Mouse (Mus musculus) ES-E14 (cell line): ENCODE measurements at regions not wholly inside any gene's neighbourhood (a gene's known extent, or its start where the extent isn't known, plus 50 kb on each side); places are given as distances from the start of the nearest gene placed in this dataset.

Source experiments
- DNase-seq: peaks from one replicate; pipeline ENCODE4 v3.0.0-alpha.2; 2013; ENCODE audit warnings: low read depth, low spot score
- H3K27ac ChIP-seq: 2 replicates; pipeline ENCODE4 v1.5.1; 2012; ENCODE audit warnings: low read depth, mild to moderate bottlenecking, low read length, moderate library complexity, mixed read lengths; ENCODE audit not compliant: poor library complexity, insufficient read depth, severe bottlenecking
- H3K36me3 ChIP-seq: 2 replicates; pipeline ENCODE4 v1.6.1; 2012; ENCODE audit warnings: mild to moderate bottlenecking, low read length, moderate library complexity, mixed read lengths; ENCODE audit not compliant: control insufficient read depth, poor library complexity, insufficient read depth, severe bottlenecking
- H3K4me1 ChIP-seq, 2 experiments: fragments of 150-350 bp in 1 of 2; sonication (generic) in 1 of 2; 2 replicates each; pipeline ENCODE4 v1.6.1; 2012; ENCODE audit warnings: low read length in 2 of 2, mild to moderate bottlenecking in 1 of 2, mixed read lengths in 1 of 2; ENCODE audit not compliant: control insufficient read depth in 2 of 2, insufficient read depth in 2 of 2, poor library complexity in 1 of 2
- H3K4me3 ChIP-seq, 2 experiments: fragments of 150-350 bp in 1 of 2; sonication (generic) in 1 of 2; 2 replicates each; pipeline ENCODE4 v1.5.1; 2012; ENCODE audit warnings: low read length in 2 of 2, low read depth in 1 of 2, mild to moderate bottlenecking in 1 of 2, mixed read lengths in 1 of 2; ENCODE audit not compliant: insufficient read depth in 1 of 2, poor library complexity in 1 of 2, severe bottlenecking in 1 of 2
- H3K9ac ChIP-seq: 2 replicates; pipeline ENCODE4 v1.6.1; 2012; ENCODE audit warnings: low read depth, mild to moderate bottlenecking, low read length, mixed read lengths; ENCODE audit not compliant: poor library complexity, insufficient read depth, severe bottlenecking
- H3K9me3 ChIP-seq: fragments of 150-350 bp; sonication (generic); 2 replicates; pipeline ENCODE4 v1.6.1; 2012; ENCODE audit warnings: low read depth, mild to moderate bottlenecking, low read length; ENCODE audit not compliant: control insufficient read depth, insufficient read depth
- CHD2 ChIP-seq: IDR thresholded peaks from 2 replicates; pipeline ENCODE4 v1.6.1; 2014; ENCODE audit warnings: mild to moderate bottlenecking, low read depth, low read length, inconsistent platforms
- HCFC1 ChIP-seq: IDR thresholded peaks from 2 replicates; pipeline ENCODE4 v1.6.1; 2012; ENCODE audit warnings: low read length, inconsistent platforms, borderline replicate concordance; ENCODE audit not compliant: insufficient read depth
- MAFK ChIP-seq: IDR thresholded peaks from 2 replicates; pipeline ENCODE4 v1.6.1; 2014; ENCODE audit warnings: mild to moderate bottlenecking, low read depth, low read length, inconsistent platforms; ENCODE audit not compliant: insufficient read depth
- ZC3H11A ChIP-seq: IDR thresholded peaks from 2 replicates; pipeline ENCODE4 v1.6.1; 2012; ENCODE audit warnings: low read depth, mild to moderate bottlenecking, inconsistent platforms, low read length, borderline replicate concordance
- ZNF384 ChIP-seq: IDR thresholded peaks from 2 replicates; pipeline ENCODE4 v1.6.1; 2012; ENCODE audit warnings: low read depth, low read length, inconsistent platforms
- in situ Hi-C, 2 experiments: fragments of 600-800 bp; cut with MboI; formaldehyde crosslinking; loops; one replicate each; pipeline ENCODE4 v1.15.1; 2025; ENCODE audit warnings: low sequenced_read_pairs in 2 of 2, inconsistent platforms in 1 of 2; ENCODE audit not compliant: unreplicated experiment in 2 of 2

DNA sequence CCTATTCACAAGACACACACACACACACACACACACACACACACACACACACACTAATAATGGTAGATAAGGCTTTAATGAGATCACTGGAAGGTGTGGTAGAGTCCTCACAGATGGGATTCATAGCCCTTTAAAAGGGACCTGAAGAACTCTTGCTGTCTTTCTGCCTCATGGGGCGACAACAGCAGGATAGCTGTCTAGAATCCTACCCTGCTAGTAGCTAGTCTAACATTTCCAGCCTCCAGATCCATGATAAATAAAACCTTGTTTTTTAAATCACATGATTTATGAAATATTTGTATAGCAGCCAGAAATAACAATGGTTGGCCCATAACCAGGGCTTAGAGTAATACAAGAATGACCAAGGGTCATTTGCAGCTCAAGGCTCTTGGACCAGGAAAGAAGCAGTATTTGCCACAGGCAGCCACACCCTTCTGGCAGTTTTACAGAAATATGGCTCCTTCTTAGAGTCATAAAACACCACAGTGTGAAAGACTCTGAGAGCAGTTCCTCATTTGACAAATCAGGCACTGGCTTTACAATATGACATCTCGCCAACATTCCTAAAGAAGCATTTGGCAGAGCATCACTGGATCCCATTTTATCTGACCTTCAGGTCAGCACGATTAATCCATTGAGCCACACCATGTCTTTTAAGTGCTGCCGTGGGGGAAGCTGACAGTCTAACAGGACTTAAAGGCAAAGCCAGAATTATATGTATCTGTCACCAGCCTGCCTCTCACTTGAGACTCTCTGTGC lies 340.9 kb upstream of the Apob start:
- Histone ChIP-seq H3K9ac (no peak overlapping the region), H3K4me1 (no peaks in the 10 kb centered on the region), H3K9me3 (no peaks in the 10 kb centered on the region), H3K27ac (no peak overlapping the region), H3K36me3 (no peaks in the 10 kb centered on the region), H3K4me3 (no peak overlapping the region)
- no peak for TF ChIP-seq ZC3H11A
- TF ChIP-seq MAFK, result no peak
- no peak for TF ChIP-seq HCFC1
- in situ Hi-C loops, result no loop called here
- no peak for DNase-seq

DNA sequence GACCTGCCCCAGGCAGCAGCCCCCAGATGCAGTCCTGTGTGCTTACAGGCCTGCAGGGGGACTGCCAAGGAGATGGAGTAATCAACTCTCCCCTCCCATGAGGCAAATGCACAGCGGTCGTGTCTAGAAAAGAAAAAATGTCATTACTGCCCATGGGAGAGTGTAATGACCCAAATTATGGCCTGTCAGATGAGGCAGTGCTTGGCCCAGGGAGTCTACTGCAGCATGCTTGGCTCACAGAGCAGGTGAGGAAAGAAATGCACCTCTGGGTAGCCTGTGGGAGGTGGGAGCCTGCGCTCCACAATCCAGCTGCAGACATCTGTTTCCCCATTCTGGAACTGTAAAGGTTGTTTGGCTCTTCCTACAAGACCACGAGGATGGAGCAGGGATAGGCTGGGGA lies 339.8 kb upstream of the Apob start:
- no peak for TF ChIP-seq CHD2
- no peak for TF ChIP-seq ZNF384
- no peak for TF ChIP-seq ZC3H11A
- DNase-seq, result no peak
- no peaks in the 10 kb centered on the region for H3K9me3 ChIP-seq
- no peak overlapping the region for H3K4me3 ChIP-seq
- no peaks in the 10 kb centered on the region for H3K4me1 ChIP-seq
- no peak overlapping the region for H3K9ac ChIP-seq
- in situ Hi-C loops, result no loop called here
- H3K27ac ChIP-seq, result no peak overlapping the region
- H3K36me3 ChIP-seq, result no peaks in the 10 kb centered on the region

GRCm38 (mm10) chr12:7650851-7651250 lies 326.6 kb upstream of the Apob start:
- TF ChIP-seq ZC3H11A (no peak), MAFK (no peak), HCFC1 (no peak), ZNF384 (no peak), CHD2 (no peak)
- Histone ChIP-seq H3K9me3 (no peaks in the 10 kb centered on the region), H3K9ac (no peak overlapping the region), H3K36me3 (no peaks in the 10 kb centered on the region), H3K27ac (no peak overlapping the region), H3K4me1 (no peaks in the 10 kb centered on the region), H3K4me3 (no peak overlapping the region)
- in situ Hi-C loops, result no loop called here
- no peak for DNase-seq

GRCm38 (mm10) chr12:7662027-7662426 lies 315.4 kb upstream of the Apob start:
- Histone ChIP-seq H3K4me3 (no peak overlapping the region), H3K27ac (no peak overlapping the region), H3K9me3 (no peaks in the 10 kb centered on the region), H3K36me3 (no peaks in the 10 kb centered on the region), H3K9ac (no peak overlapping the region), H3K4me1 (no peaks in the 10 kb centered on the region)
- no peak for TF ChIP-seq CHD2
- no peak for TF ChIP-seq HCFC1
- TF ChIP-seq ZC3H11A, result no peak
- TF ChIP-seq MAFK, result no peak
- no peak for TF ChIP-seq ZNF384
- in situ Hi-C loops, result no loop called here
- no peak for DNase-seq

DNA sequence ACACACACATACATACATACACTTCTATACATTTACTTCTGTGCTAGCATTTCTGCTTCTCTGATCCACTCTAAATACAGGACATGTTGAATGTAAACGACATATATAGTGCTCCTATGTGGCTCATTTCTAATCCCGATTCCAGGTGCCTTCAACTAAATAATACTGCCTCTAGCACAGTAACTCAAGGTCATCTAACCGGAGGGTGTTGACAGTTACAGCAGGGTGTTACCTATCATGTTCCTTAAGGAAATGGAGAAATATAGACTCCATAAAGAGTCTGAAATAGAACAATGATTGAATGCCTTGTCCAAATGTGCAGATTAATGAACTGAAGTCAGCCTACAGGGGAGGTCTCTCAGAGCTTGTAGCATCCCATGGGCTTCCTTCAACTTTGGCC lies 307.3 kb upstream of the Apob start:
- no peaks in the 10 kb centered on the region for H3K36me3 ChIP-seq
- DNase-seq, result no peak

More for the DNA sequence above, 307.3 kb upstream of the Apob start:
- Histone ChIP-seq H3K9ac (no peak overlapping the region), H3K27ac (no peak overlapping the region), H3K9me3 (no peaks in the 10 kb centered on the region), H3K4me1 (no peaks in the 10 kb centered on the region), H3K4me3 (no peak overlapping the region)
- in situ Hi-C loops, result no loop called here
- TF ChIP-seq CHD2 (no peak), HCFC1 (no peak), ZC3H11A (no peak), MAFK (no peak), ZNF384 (no peak)
